Mouse (Mus musculus): ENCODE data around the gene Olfr1362.

The Olfr1362 gene

GRCm38 (mm10) chr13:21613922-21614321 is at the start of gene Olfr1362:
Olfr1362 (minus strand) TSS chr13:21614022.
- DNase-seq (ENCODE audit: low read depth): no peak

GRCm38 (mm10) chr13:21663286-21663685 is 49.5 kb upstream of the Olfr1362 start, which contains the start of gene Olfr1361:
Olfr1361 (minus strand) TSS chr13:21663386.
- no peak for DNase-seq (ENCODE audit: low read depth)

GRCm38 (mm10) chr13:21642418-21642817 is 28.6 kb upstream of the Olfr1362 start, which contains the start of gene Olfr11:
Olfr11 (minus strand) TSS chr13:21642518.
- DNase-seq (ENCODE audit: low read depth): no peak

GRCm38 (mm10) chr13:21591618-21592017 is 22.2 kb downstream of the Olfr1362 start:
- DNase-seq (ENCODE audit: low read depth): no peak

- no peak for DNase-seq (ENCODE audit: low read depth)
These were observed 32.2 kb downstream of the Olfr1362 start, which contains the start of gene Olfr1364 for GRCm38 (mm10) chr13:21581659-21582058. Olfr1364 (minus strand) TSS chr13:21581759.

Measured in naive thymus-derived CD4-positive, alpha-beta T cell, adult 2 months (primary cell).